Mouse (Mus musculus): ENCODE results near the gene Zfp597. TPM values are rescaled to one million over a fixed set of nuclear protein-coding genes. Genes with fewer than 3 reads are reported as not detected.

The Zfp597 gene
- polyA plus RNA-seq, 1 experiment from 2014 or later = 9.7 TPM

GRCm38 (mm10) chr16:3896046-3896445, 11.7 kb upstream of the Zfp597 start:
- 89% methylated on average over 6 of the region's 6 CpGs for WGBS
- no peak overlapping the region for H3K4me2 ChIP-seq
- no peak for ATAC-seq (ENCODE audit: low FRiP score)
- no peaks in the 10 kb centered on the region for H3K27me3 ChIP-seq
- H3K27ac ChIP-seq = no peak overlapping the region
- H3K9me3 ChIP-seq = no peaks in the 10 kb centered on the region
- H3K9ac ChIP-seq = no peak overlapping the region
- peaks cover 51% of the 10 kb centered on the region for H3K36me3 ChIP-seq (replicated peaks)
- no peak overlapping the region for H3K4me3 ChIP-seq (replicated peaks)
- no peaks in the 10 kb centered on the region for H3K4me1 ChIP-seq

GRCm38 (mm10) chr16:3895173-3895792, 10.9 kb upstream of the Zfp597 start:
- no peak overlapping the region for H3K4me3 ChIP-seq (replicated peaks)
- H3K27ac ChIP-seq = no peak overlapping the region; the same call in 1 of the 2 replicates
- no peak for ATAC-seq (ENCODE audit: low FRiP score)
- 78% methylated on average over 9 of the region's 9 CpGs for WGBS
- no peaks in the 10 kb centered on the region for H3K9me3 ChIP-seq
- no peak overlapping the region for H3K4me2 ChIP-seq
- H3K4me1 ChIP-seq = no peaks in the 10 kb centered on the region
- no peak overlapping the region for H3K9ac ChIP-seq
- H3K27me3 ChIP-seq = no peaks in the 10 kb centered on the region
- peaks cover 43% of the 10 kb centered on the region for H3K36me3 ChIP-seq (replicated peaks)

- Histone ChIP-seq H3K4me1 (no peaks in the 10 kb centered on the region), H3K4me2 (no peak overlapping the region), H3K36me3 (replicated peaks) (peaks cover 28% of the 10 kb centered on the region), H3K9ac (no peak overlapping the region), H3K9me3 (no peaks in the 10 kb centered on the region), H3K27ac (no peak overlapping the region), H3K4me3 (replicated peaks) (no peak overlapping the region), H3K27me3 (no peaks in the 10 kb centered on the region)
- no peak for ATAC-seq (ENCODE audit: low FRiP score)
- WGBS = 88% methylated on average over 3 of the region's 3 CpGs
These were observed 9.4 kb upstream of the Zfp597 start for GRCm38 (mm10) chr16:3893739-3894138.

DNA sequence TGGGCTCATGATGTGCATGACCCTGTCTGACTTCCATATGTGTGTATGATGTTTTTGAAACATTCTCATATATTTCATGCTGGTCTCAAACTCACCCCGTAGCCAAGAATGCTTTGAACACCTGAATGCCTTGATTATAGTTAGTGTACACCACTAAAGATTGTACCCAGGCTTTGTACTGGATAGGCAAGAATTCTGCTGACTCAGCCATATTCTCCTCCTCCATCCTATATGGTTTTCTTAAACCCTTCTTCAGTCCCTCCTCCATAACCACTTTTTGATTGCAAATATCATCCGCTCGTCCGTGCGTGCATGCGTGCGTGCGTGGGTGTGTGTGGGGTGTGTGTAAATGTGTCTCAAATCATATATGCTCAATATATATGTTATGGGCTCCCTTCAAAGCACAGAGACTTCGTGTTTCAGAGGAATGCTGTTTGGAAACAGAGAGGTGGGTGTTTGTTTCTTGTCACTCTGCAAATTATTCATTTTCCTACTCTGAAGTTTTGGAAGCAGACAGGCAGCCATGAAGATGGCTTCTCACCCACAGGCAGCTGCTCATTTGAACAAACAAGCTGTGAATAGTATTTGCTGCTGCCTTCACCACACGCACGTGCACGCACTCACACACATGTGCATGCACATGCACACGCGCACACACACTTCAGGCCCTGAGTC, 7.4 kb upstream of the Zfp597 start:
- ATAC-seq (ENCODE audit: low FRiP score) = no peak
- H3K27me3 ChIP-seq = no peaks in the 10 kb centered on the region
- no peak overlapping the region for H3K27ac ChIP-seq
- H3K4me2 ChIP-seq = no peak overlapping the region
- 92% methylated on average over 14 of the region's 14 CpGs for WGBS
- no peak overlapping the region for H3K4me3 ChIP-seq (replicated peaks)
- peaks cover 8% of the 10 kb centered on the region for H3K36me3 ChIP-seq (replicated peaks)
- no peaks in the 10 kb centered on the region for H3K9me3 ChIP-seq
- no peaks in the 10 kb centered on the region for H3K4me1 ChIP-seq
- no peak overlapping the region for H3K9ac ChIP-seq

GRCm38 (mm10) chr16:3885065-3885670, 807 bp upstream of the Zfp597 start:
- peak overlapping the region; percentile 92 for H3K27ac ChIP-seq
- peak; percentile 37 for ATAC-seq (ENCODE audit: low FRiP score)
- no peaks in the 10 kb centered on the region for H3K27me3 ChIP-seq
- peak overlapping the region; percentile 89 for H3K4me3 ChIP-seq (replicated peaks)
- peak overlapping the region; percentile 90 for H3K9ac ChIP-seq
- peaks cover 15% of the 10 kb centered on the region for H3K4me1 ChIP-seq
- no peaks in the 10 kb centered on the region for H3K9me3 ChIP-seq
- H3K4me2 ChIP-seq = peak overlapping the region; percentile 75
- H3K36me3 ChIP-seq (replicated peaks) = 0 out of 2 replicates have a peak, but pooled peaks cover 2% of the 10 kb centered on the region
- 6% methylated on average over 10 of the region's 10 CpGs for WGBS

- ATAC-seq (ENCODE audit: low FRiP score) = no peak
- 0 out of 2 replicates have a peak, but pooled peaks cover 6% of the 10 kb centered on the region for H3K36me3 ChIP-seq (replicated peaks)
- H3K4me1 ChIP-seq = peaks cover 14% of the 10 kb centered on the region
- no peaks in the 10 kb centered on the region for H3K9me3 ChIP-seq
- no peak overlapping the region for H3K27ac ChIP-seq
- no peak overlapping the region for H3K4me3 ChIP-seq (replicated peaks)
- WGBS = 88% methylated on average over 4 of the region's 4 CpGs
- no peaks in the 10 kb centered on the region for H3K27me3 ChIP-seq
- H3K4me2 ChIP-seq = no peak overlapping the region
- H3K9ac ChIP-seq = no peak overlapping the region
These were observed 8.0 kb downstream of the Zfp597 start for GRCm38 (mm10) chr16:3876346-3876745.

DNA sequence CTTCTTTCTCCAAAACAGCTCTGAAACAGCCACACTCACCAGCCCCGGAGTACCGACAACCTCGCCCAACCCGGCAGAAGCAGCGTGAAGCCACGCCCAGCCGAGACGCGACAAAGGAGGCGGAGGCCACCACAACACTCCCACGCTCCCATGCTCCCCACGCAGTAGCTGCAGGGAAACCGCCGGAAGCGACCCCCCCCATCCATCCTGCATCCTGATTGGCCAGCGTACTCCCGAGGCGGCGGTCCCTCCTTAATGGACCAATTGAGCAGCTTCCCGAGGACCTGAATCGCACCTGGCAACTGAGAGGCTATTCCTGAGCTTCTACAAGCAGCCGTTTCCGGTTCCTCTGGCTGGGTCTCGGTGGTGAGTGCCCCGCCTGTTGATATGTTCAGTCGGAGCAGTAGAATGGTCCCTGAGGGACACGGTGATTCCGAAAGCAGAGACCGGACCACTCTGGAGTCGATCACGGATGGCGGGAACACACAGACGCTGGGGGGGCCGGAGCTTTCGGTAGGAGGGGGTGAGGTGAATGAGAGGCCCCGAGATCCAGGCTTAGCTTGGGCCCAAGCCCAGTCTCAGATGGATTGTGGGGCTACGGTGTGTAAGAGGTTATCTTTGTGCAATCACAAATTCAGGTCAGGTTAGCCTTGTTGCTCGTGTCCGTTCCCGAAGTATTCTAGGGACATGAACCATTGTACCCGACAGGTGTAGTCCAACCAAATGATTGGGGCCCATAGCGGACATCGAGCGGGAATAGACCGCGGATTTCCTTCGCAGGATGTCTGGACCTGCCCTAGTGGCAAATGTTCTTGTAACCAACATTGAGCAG, 11.9 kb downstream of the Zfp597 start, which contains the start of gene Naa60:
Naa60 (plus strand) TSS at position 160 of the 832 bp plus-strand sequence.
- Histone ChIP-seq H3K27me3 (no peaks in the 10 kb centered on the region), H3K4me1 (peaks cover 19% of the 10 kb centered on the region), H3K4me2 (peak within 1 kb of the TSS; percentile 82), H3K9ac (peak within 1 kb of the TSS; percentile 68), H3K36me3 (replicated peaks) (peaks cover 7% of the 10 kb centered on the region), H3K9me3 (no peaks in the 10 kb centered on the region), H3K4me3 (replicated peaks) (peak within 1 kb of the TSS; percentile 57), H3K27ac (peak within 1 kb of the TSS; percentile 46; the same call in 1 of the 2 replicates)
- 4% methylated on average over 47 of the region's 47 CpGs for WGBS
- peak; percentile 98 for ATAC-seq (ENCODE audit: low FRiP score)

GRCm38 (mm10) chr16:3871815-3872214, 12.5 kb downstream of the Zfp597 start:
- WGBS = 2% methylated on average over 16 of the region's 16 CpGs
- H3K4me3 ChIP-seq (replicated peaks) = peak overlapping the region; percentile 57
- H3K36me3 ChIP-seq (replicated peaks) = peaks cover 10% of the 10 kb centered on the region
- H3K27me3 ChIP-seq = no peaks in the 10 kb centered on the region
- peaks cover 19% of the 10 kb centered on the region for H3K4me1 ChIP-seq
- peak overlapping the region; percentile 46; the same call in 1 of the 2 replicates for H3K27ac ChIP-seq
- no peak; the same call in 1 of the 2 replicates for ATAC-seq (ENCODE audit: low FRiP score)
- H3K4me2 ChIP-seq = peak overlapping the region; percentile 82
- H3K9ac ChIP-seq = peak overlapping the region; percentile 68
- H3K9me3 ChIP-seq = no peaks in the 10 kb centered on the region

GRCm38 (mm10) chr16:3859254-3859653, 25.1 kb downstream of the Zfp597 start:
- H3K36me3 ChIP-seq (replicated peaks) = peaks cover 19% of the 10 kb centered on the region
- H3K4me2 ChIP-seq = no peak overlapping the region
- no peak for ATAC-seq (ENCODE audit: low FRiP score)
- H3K4me1 ChIP-seq = no peaks in the 10 kb centered on the region
- H3K4me3 ChIP-seq (replicated peaks) = no peak overlapping the region
- no peak overlapping the region for H3K27ac ChIP-seq
- no peak overlapping the region for H3K9ac ChIP-seq
- 93% methylated on average over 4 of the region's 4 CpGs for WGBS
- H3K27me3 ChIP-seq = no peaks in the 10 kb centered on the region
- H3K9me3 ChIP-seq = no peaks in the 10 kb centered on the region

- Histone ChIP-seq H3K4me2 (no peak overlapping the region), H3K27me3 (no peaks in the 10 kb centered on the region), H3K4me1 (no peaks in the 10 kb centered on the region), H3K9me3 (no peaks in the 10 kb centered on the region), H3K9ac (no peak overlapping the region), H3K27ac (no peak overlapping the region), H3K4me3 (replicated peaks) (no peak overlapping the region), H3K36me3 (replicated peaks) (peaks cover 3% of the 10 kb centered on the region; the same call in 1 of the 2 replicates)
- no peak for ATAC-seq (ENCODE audit: low FRiP score)
- WGBS = 96% methylated on average over 1 of the region's 1 CpGs
These were observed 28.6 kb downstream of the Zfp597 start for GRCm38 (mm10) chr16:3855776-3856175.

- Histone ChIP-seq H3K4me2 (no peak overlapping the region), H3K27ac (no peak overlapping the region), H3K4me1 (no peaks in the 10 kb centered on the region), H3K36me3 (replicated peaks) (no peaks in the 10 kb centered on the region), H3K4me3 (replicated peaks) (no peak overlapping the region), H3K9me3 (no peaks in the 10 kb centered on the region), H3K9ac (no peak overlapping the region), H3K27me3 (no peaks in the 10 kb centered on the region)
- WGBS = 50% methylated on average over 11 of the region's 11 CpGs
- no peak for ATAC-seq (ENCODE audit: low FRiP score)
These were observed 29.8 kb downstream of the Zfp597 start for GRCm38 (mm10) chr16:3854437-3855182.
